Mouse (Mus musculus): ENCODE data around the gene Atp6v1e1. TPM values are rescaled to one million over a fixed set of nuclear protein-coding genes. Genes with fewer than 3 reads are reported as not detected.

The Atp6v1e1 gene
- polyA plus RNA-seq, 1 experiment = 213 TPM

- Histone ChIP-seq H3K9ac (ENCODE audit: low read depth, poor library complexity, severe bottlenecking) (no peak overlapping the region), H3K36me3 (ENCODE audit: control insufficient read depth, insufficient read depth, low read length, poor library complexity, severe bottlenecking) (peaks cover 59% of the 10 kb centered on the region), H3K4me3 (ENCODE audit: low read depth, low read length) (no peak overlapping the region)
Measured at GRCm38 (mm10) chr6:120807738-120808081, 14.9 kb downstream of the Atp6v1e1 start.

GRCm38 (mm10) chr6:120806999-120807737, 15.4 kb downstream of the Atp6v1e1 start:
- Histone ChIP-seq H3K4me3 (ENCODE audit: low read depth, low read length) (no peak overlapping the region), H3K9me3 (replicated peaks; ENCODE audit: control insufficient read depth, insufficient read depth, low read length, poor library complexity, severe bottlenecking) (peaks cover 25% of the 10 kb centered on the region), H3K9ac (ENCODE audit: low read depth, poor library complexity, severe bottlenecking) (no peak overlapping the region), H3K27ac (ENCODE audit: insufficient read depth, low read length) (no peak overlapping the region), H3K36me3 (ENCODE audit: control insufficient read depth, insufficient read depth, low read length, poor library complexity, severe bottlenecking) (peaks cover 62% of the 10 kb centered on the region), H3K4me1 (ENCODE audit: control insufficient read depth, insufficient read depth, low read length) (no peaks in the 10 kb centered on the region), H3K27me3 (ENCODE audit: control insufficient read depth, insufficient read depth, low read length, poor library complexity, severe bottlenecking) (no peaks in the 10 kb centered on the region)
- TF ChIP-seq POLR2A (IDR thresholded peaks at IDR 0.05; ENCODE audit: insufficient read depth, low read length) = no peak
- TF ChIP-seq CTCF (IDR thresholded peaks at IDR 0.05; ENCODE audit: low read depth, low read length) = no peak
- no peak for TF ChIP-seq EP300 (IDR thresholded peaks at IDR 0.05; ENCODE audit: insufficient read depth, low read depth, low read length)

More at GRCm38 (mm10) chr6:120807738-120808081, 14.9 kb downstream of the Atp6v1e1 start:
- TF ChIP-seq CTCF (IDR thresholded peaks at IDR 0.05; ENCODE audit: low read depth, low read length) (no peak), POLR2A (IDR thresholded peaks at IDR 0.05; ENCODE audit: insufficient read depth, low read length) (no peak), EP300 (IDR thresholded peaks at IDR 0.05; ENCODE audit: insufficient read depth, low read depth, low read length) (no peak)
- H3K27me3 ChIP-seq (ENCODE audit: control insufficient read depth, insufficient read depth, low read length, poor library complexity, severe bottlenecking) = no peaks in the 10 kb centered on the region
- no peaks in the 10 kb centered on the region for H3K4me1 ChIP-seq (ENCODE audit: control insufficient read depth, insufficient read depth, low read length)
- no peak overlapping the region for H3K27ac ChIP-seq (ENCODE audit: insufficient read depth, low read length)
- H3K9me3 ChIP-seq (replicated peaks; ENCODE audit: control insufficient read depth, insufficient read depth, low read length, poor library complexity, severe bottlenecking) = peaks cover 27% of the 10 kb centered on the region

- Histone ChIP-seq H3K36me3 (ENCODE audit: control insufficient read depth, insufficient read depth, low read length, poor library complexity, severe bottlenecking) (peaks cover 48% of the 10 kb centered on the region), H3K4me1 (ENCODE audit: control insufficient read depth, insufficient read depth, low read length) (no peaks in the 10 kb centered on the region), H3K4me3 (ENCODE audit: low read depth, low read length) (no peak overlapping the region), H3K27me3 (ENCODE audit: control insufficient read depth, insufficient read depth, low read length, poor library complexity, severe bottlenecking) (no peaks in the 10 kb centered on the region), H3K9ac (ENCODE audit: low read depth, poor library complexity, severe bottlenecking) (no peak overlapping the region), H3K27ac (ENCODE audit: insufficient read depth, low read length) (no peak overlapping the region), H3K9me3 (replicated peaks; ENCODE audit: control insufficient read depth, insufficient read depth, low read length, poor library complexity, severe bottlenecking) (no peaks in the 10 kb centered on the region)
- no peak for TF ChIP-seq EP300 (IDR thresholded peaks at IDR 0.05; ENCODE audit: insufficient read depth, low read depth, low read length)
- no peak for TF ChIP-seq CTCF (IDR thresholded peaks at IDR 0.05; ENCODE audit: low read depth, low read length)
- no peak for TF ChIP-seq POLR2A (IDR thresholded peaks at IDR 0.05; ENCODE audit: insufficient read depth, low read length)
Measured at GRCm38 (mm10) chr6:120799581-120800041, 23.0 kb downstream of the Atp6v1e1 start.

DNA sequence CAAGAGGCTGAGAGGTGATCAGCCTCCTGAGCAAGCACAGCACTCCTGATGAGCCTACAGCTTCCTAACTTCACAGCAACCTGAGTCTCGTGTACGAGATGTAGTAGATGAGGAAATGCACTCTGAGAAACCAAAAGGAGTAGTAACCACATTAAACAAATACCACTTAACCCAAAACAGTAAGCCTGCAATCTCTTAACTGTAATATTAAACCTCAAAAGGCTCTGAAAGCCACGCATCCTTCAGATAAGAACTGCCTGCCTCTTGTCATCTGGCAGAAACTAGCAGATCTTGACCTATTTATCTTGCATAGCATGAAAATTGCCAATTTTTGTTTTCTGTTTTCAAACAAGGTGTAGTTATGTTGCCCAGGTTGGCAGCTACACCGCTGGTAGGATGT, 23.7 kb downstream of the Atp6v1e1 start:
- H3K36me3 ChIP-seq (ENCODE audit: control insufficient read depth, insufficient read depth, low read length, poor library complexity, severe bottlenecking) = peaks cover 45% of the 10 kb centered on the region
- TF ChIP-seq POLR2A (IDR thresholded peaks at IDR 0.05; ENCODE audit: insufficient read depth, low read length) (no peak), EP300 (IDR thresholded peaks at IDR 0.05; ENCODE audit: insufficient read depth, low read depth, low read length) (no peak), CTCF (IDR thresholded peaks at IDR 0.05; ENCODE audit: low read depth, low read length) (no peak)
- no peaks in the 10 kb centered on the region for H3K27me3 ChIP-seq (ENCODE audit: control insufficient read depth, insufficient read depth, low read length, poor library complexity, severe bottlenecking)
- no peaks in the 10 kb centered on the region for H3K9me3 ChIP-seq (replicated peaks; ENCODE audit: control insufficient read depth, insufficient read depth, low read length, poor library complexity, severe bottlenecking)
- no peak overlapping the region for H3K4me3 ChIP-seq (ENCODE audit: low read depth, low read length)
- H3K9ac ChIP-seq (ENCODE audit: low read depth, poor library complexity, severe bottlenecking) = no peak overlapping the region
- no peak overlapping the region for H3K27ac ChIP-seq (ENCODE audit: insufficient read depth, low read length)
- H3K4me1 ChIP-seq (ENCODE audit: control insufficient read depth, insufficient read depth, low read length) = no peaks in the 10 kb centered on the region

- Histone ChIP-seq H3K4me1 (ENCODE audit: control insufficient read depth, insufficient read depth, low read length) (no peaks in the 10 kb centered on the region), H3K27ac (ENCODE audit: insufficient read depth, low read length) (no peak overlapping the region), H3K9me3 (replicated peaks; ENCODE audit: control insufficient read depth, insufficient read depth, low read length, poor library complexity, severe bottlenecking) (no peaks in the 10 kb centered on the region), H3K4me3 (ENCODE audit: low read depth, low read length) (no peak overlapping the region), H3K27me3 (ENCODE audit: control insufficient read depth, insufficient read depth, low read length, poor library complexity, severe bottlenecking) (no peaks in the 10 kb centered on the region), H3K9ac (ENCODE audit: low read depth, poor library complexity, severe bottlenecking) (no peak overlapping the region), H3K36me3 (ENCODE audit: control insufficient read depth, insufficient read depth, low read length, poor library complexity, severe bottlenecking) (peaks cover 37% of the 10 kb centered on the region)
- TF ChIP-seq EP300 (IDR thresholded peaks at IDR 0.05; ENCODE audit: insufficient read depth, low read depth, low read length) (no peak), CTCF (IDR thresholded peaks at IDR 0.05; ENCODE audit: low read depth, low read length) (no peak), POLR2A (IDR thresholded peaks at IDR 0.05; ENCODE audit: insufficient read depth, low read length) (no peak)
Measured at GRCm38 (mm10) chr6:120798019-120798418, 24.6 kb downstream of the Atp6v1e1 start.

DNA sequence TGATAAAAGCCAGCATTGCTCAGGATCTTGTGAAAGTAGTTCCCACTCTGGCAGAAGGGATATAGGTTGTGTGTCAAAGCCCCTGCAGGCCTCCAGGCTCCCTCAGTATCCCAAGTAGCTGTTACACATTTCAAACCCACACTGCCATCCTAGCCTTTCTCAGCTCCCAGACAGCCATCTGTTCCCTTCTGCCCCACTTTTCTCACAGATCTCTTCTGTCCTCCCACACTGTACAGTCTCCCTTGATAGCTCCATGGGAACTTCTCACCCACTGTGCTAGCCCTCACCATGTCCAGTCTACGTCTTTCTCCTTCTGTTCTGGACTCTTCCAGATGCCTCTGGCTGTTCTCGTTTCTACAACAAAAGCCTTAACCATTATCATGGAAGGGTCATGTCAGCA, 26.5 kb downstream of the Atp6v1e1 start:
- no peaks in the 10 kb centered on the region for H3K27me3 ChIP-seq (ENCODE audit: control insufficient read depth, insufficient read depth, low read length, poor library complexity, severe bottlenecking)
- H3K4me3 ChIP-seq (ENCODE audit: low read depth, low read length) = no peak overlapping the region
- no peak for TF ChIP-seq EP300 (IDR thresholded peaks at IDR 0.05; ENCODE audit: insufficient read depth, low read depth, low read length)
- no peak for TF ChIP-seq CTCF (IDR thresholded peaks at IDR 0.05; ENCODE audit: low read depth, low read length)
- no peak for TF ChIP-seq POLR2A (IDR thresholded peaks at IDR 0.05; ENCODE audit: insufficient read depth, low read length)
- peaks cover 27% of the 10 kb centered on the region for H3K36me3 ChIP-seq (ENCODE audit: control insufficient read depth, insufficient read depth, low read length, poor library complexity, severe bottlenecking)
- H3K9ac ChIP-seq (ENCODE audit: low read depth, poor library complexity, severe bottlenecking) = no peak overlapping the region
- no peak overlapping the region for H3K27ac ChIP-seq (ENCODE audit: insufficient read depth, low read length)
- no peaks in the 10 kb centered on the region for H3K9me3 ChIP-seq (replicated peaks; ENCODE audit: control insufficient read depth, insufficient read depth, low read length, poor library complexity, severe bottlenecking)
- no peaks in the 10 kb centered on the region for H3K4me1 ChIP-seq (ENCODE audit: control insufficient read depth, insufficient read depth, low read length)
